8 mouse cellular contexts compared by ENCODE assay signal in genomic region chrX:94367248-94367647, GRCm38 (mm10). TPM values are rescaled to one million over a fixed set of nuclear protein-coding genes. Genes with fewer than 3 reads are reported as not detected.
DNase-seq lines count a peak whose midpoint lies in the region; ATAC-seq and TF ChIP-seq lines count a peak whose summit lies in the region.

No protein-coding gene starts in this region.

- no peaks in the 10 kb centered on the region for H3K4me1 ChIP-seq in testis, adult 2 months (ENCODE audit: control insufficient read depth, insufficient read depth, low read length)
- peaks cover 4% of the 10 kb centered on the region; the same call in 1 of the 2 replicates for H3K4me1 ChIP-seq in neural tube, embryonic 15.5 days

- H3K4me3 ChIP-seq in testis, adult 2 months (ENCODE audit: control insufficient read depth, low read depth, low read length) = peak overlapping the region; percentile 96
- H3K4me3 ChIP-seq in neural tube, embryonic 15.5 days (replicated peaks) = peak overlapping the region; percentile 58

- peak; percentile 64 for ATAC-seq in neural tube, embryonic 15.5 days (ENCODE audit: low FRiP score)

- H3K9ac ChIP-seq in neural tube, embryonic 15.5 days (replicated peaks) = peak overlapping the region; percentile 56

- TF ChIP-seq CTCF in testis, adult 2 months (IDR thresholded peaks at IDR 0.05; ENCODE audit: control insufficient read depth, insufficient read depth, insufficient replicate concordance, low read depth, low read length) = no peak

- intact Hi-C loops in heart, postnatal 14 days (cut with DNase I) = loop anchor here (5.0 kb wide), 2 partner anchors 130 to 175 kb away; partner anchors contain the start of gene Maged1

- H3K4me2 ChIP-seq in neural tube, embryonic 15.5 days = peak overlapping the region; percentile 52

- H3K9me3 ChIP-seq in neural tube, embryonic 15.5 days (replicated peaks) = no peaks in the 10 kb centered on the region

- no peaks in the 10 kb centered on the region for H3K36me3 ChIP-seq in testis, adult 2 months (ENCODE audit: control insufficient read depth, insufficient read depth, low read length)
- no peaks in the 10 kb centered on the region for H3K36me3 ChIP-seq in neural tube, embryonic 15.5 days

- peak overlapping the region; percentile 77 for H3K27ac ChIP-seq in testis, adult 2 months (ENCODE audit: control insufficient read depth, insufficient read depth, low read depth, low read length)
- H3K27ac ChIP-seq in neural tube, embryonic 15.5 days (replicated peaks) = peak overlapping the region; percentile 74

- 20% methylated on average over 17 of the region's 17 CpGs for WGBS in neural tube, embryonic 15.5 days

- peak; percentile 31 for DNase-seq in adrenal gland, postnatal 10 days
- DNase-seq in adrenal gland, adult (ENCODE audit: inconsistent age in 2 of 2, low spot score in 1 of 2) = no peak
- no peak for DNase-seq in testis, postnatal 14 days (ENCODE audit: low spot score)
- peak; percentile 11 to 20 for DNase-seq in heart, postnatal 14 days
- DNase-seq in liver = peak; percentile 20
- DNase-seq in c-Kit-positive CD71-positive TER-119-positive erythroid progenitor cells, embryonic 14.5 days (ENCODE audit: low spot score) = no peak

- no peaks in the 10 kb centered on the region for H3K27me3 ChIP-seq in testis, adult 2 months (ENCODE audit: control insufficient read depth, insufficient read depth, low read length)
- H3K27me3 ChIP-seq in neural tube, embryonic 15.5 days (replicated peaks) = peaks cover 58% of the 10 kb centered on the region

- no peak for TF ChIP-seq POLR2A in testis, adult 2 months (IDR thresholded peaks at IDR 0.05; ENCODE audit: control insufficient read depth, low read depth, low read length)

RNA-seq across cellular contexts. Expression of gene Apoo, which starts 0.3 kb away (rescaled TPM):
- total RNA-seq in adrenal gland, postnatal 10 days (2021) = 100 to 1,000 TPM; 127 to 128 TPM
- 6.4 and 7.0 TPM in 2 replicates for polyA plus RNA-seq in testis, adult 2 months (2012; rRNA removed)
- total RNA-seq in heart, postnatal 14 days (2021) = 100 to 1,000 TPM; 177 to 231 TPM
- polyA plus RNA-seq in neural tube, embryonic 15.5 days (2015; fragmentation: Nextera tagmentation; extraction: Ambion mirVana) = 124 and 140 TPM in 2 replicates

RNA-seq across cellular contexts. Expression of gene Fam90a1b, which starts 0.7 kb away (rescaled TPM):
- total RNA-seq in adrenal gland, postnatal 10 days (2021) = not detected
- 1.4 and 1.7 TPM in 2 replicates for polyA plus RNA-seq in testis, adult 2 months (2012; rRNA removed)
- not detected for total RNA-seq in heart, postnatal 14 days (2021)
- 0.11 and 0.17 TPM in 2 replicates for polyA plus RNA-seq in neural tube, embryonic 15.5 days (2015; fragmentation: Nextera tagmentation; extraction: Ambion mirVana)

Comparison
In these comparisons a context has a peak if more than half of its experiments do, and no peak if none do; other contexts are left out.
1. DNase-seq: peak in adrenal gland, postnatal 10 days (single experiment), heart, postnatal 14 days (2 of 2) and liver (single experiment); none in adrenal gland, adult (0 of 2), testis, postnatal 14 days (single experiment) and c-Kit-positive CD71-positive TER-119-positive erythroid progenitor cells, embryonic 14.5 days (single experiment).